Mouse (Mus musculus) MEL (cell line): ENCODE measurements around the gene Spg11.

Experiments
- CHD1 ChIP-seq: IDR thresholded peaks from 2 replicates; pipeline ENCODE4 v1.6.1; 2012; ENCODE audit warnings: low read depth, mild to moderate bottlenecking, inconsistent platforms, low read length, improper control_type of control experiment
- CHD2 ChIP-seq: IDR thresholded peaks from 2 replicates; pipeline ENCODE4 v1.6.1; 2011; ENCODE audit warnings: low read length, improper control_type of control experiment
- CTCF ChIP-seq, 3 experiments: IDR thresholded peaks in 2 of 3; conservative IDR thresholded peaks in 1 of 3; 2 replicates each; pipeline ENCODE4 v1.5.1; 2011 to 2012; ENCODE audit warnings: low read length in 3 of 3, low read depth in 2 of 3, mild to moderate bottlenecking in 2 of 3, improper control_type of control experiment in 1 of 3, inconsistent platforms in 1 of 3, mixed read lengths in 1 of 3, moderate library complexity in 1 of 3; ENCODE audit not compliant: control insufficient read depth in 1 of 3, insufficient read depth in 1 of 3, poor library complexity in 1 of 3, severe bottlenecking in 1 of 3
- ETS1 ChIP-seq: IDR thresholded peaks from 2 replicates; pipeline ENCODE4 v1.6.1; 2012; ENCODE audit warnings: low read depth, mild to moderate bottlenecking, inconsistent platforms, low read length, improper control_type of control experiment, moderate library complexity
- GATA1 ChIP-seq: IDR thresholded peaks from 2 replicates; pipeline ENCODE4 v1.6.1; 2011; ENCODE audit warnings: low read depth, low read length, improper control_type of control experiment
- HCFC1 ChIP-seq: IDR thresholded peaks from 2 replicates; pipeline ENCODE4 v1.6.1; 2012; ENCODE audit warnings: low read depth, mild to moderate bottlenecking, inconsistent platforms, low read length, improper control_type of control experiment, moderate library complexity
- JUND ChIP-seq: IDR thresholded peaks from 2 replicates; pipeline ENCODE4 v1.6.1; 2011; ENCODE audit warnings: low read depth, mild to moderate bottlenecking, improper control_type of control experiment, low read length
- MAFK ChIP-seq: IDR thresholded peaks from 2 replicates; pipeline ENCODE4 v1.6.1; 2011; ENCODE audit warnings: low read depth, mild to moderate bottlenecking, low read length, improper control_type of control experiment, borderline replicate concordance
- MEF2A ChIP-seq: IDR thresholded peaks from 2 replicates; pipeline ENCODE4 v1.6.1; 2014; ENCODE audit warnings: low read depth, mild to moderate bottlenecking, inconsistent platforms, low read length, improper control_type of control experiment; ENCODE audit not compliant: poor library complexity, insufficient replicate concordance, severe bottlenecking; ENCODE audit errors: extremely low read depth
- MXI1 ChIP-seq: IDR thresholded peaks from 2 replicates; pipeline ENCODE4 v1.6.1; 2011; ENCODE audit warnings: mild to moderate bottlenecking, low read depth, low read length, improper control_type of control experiment
- POLR2A ChIP-seq, 2 experiments: IDR thresholded peaks; 2 replicates each; pipeline ENCODE4 v1.6.1; 2011 to 2012; ENCODE audit warnings: low read length in 2 of 2, mild to moderate bottlenecking in 2 of 2, control low read depth in 1 of 2, improper control_type of control experiment in 1 of 2, low read depth in 1 of 2, moderate library complexity in 1 of 2; ENCODE audit not compliant: control insufficient read depth in 1 of 2, insufficient read depth in 1 of 2, poor library complexity in 1 of 2
- POLR2AphosphoS2 ChIP-seq: IDR thresholded peaks from 2 replicates; pipeline ENCODE4 v1.6.1; 2011; ENCODE audit warnings: low read length, improper control_type of control experiment
- TBP ChIP-seq: IDR thresholded peaks from 2 replicates; pipeline ENCODE4 v1.8.0; 2011; ENCODE audit warnings: low read depth, low read length, improper control_type of control experiment

DNA sequence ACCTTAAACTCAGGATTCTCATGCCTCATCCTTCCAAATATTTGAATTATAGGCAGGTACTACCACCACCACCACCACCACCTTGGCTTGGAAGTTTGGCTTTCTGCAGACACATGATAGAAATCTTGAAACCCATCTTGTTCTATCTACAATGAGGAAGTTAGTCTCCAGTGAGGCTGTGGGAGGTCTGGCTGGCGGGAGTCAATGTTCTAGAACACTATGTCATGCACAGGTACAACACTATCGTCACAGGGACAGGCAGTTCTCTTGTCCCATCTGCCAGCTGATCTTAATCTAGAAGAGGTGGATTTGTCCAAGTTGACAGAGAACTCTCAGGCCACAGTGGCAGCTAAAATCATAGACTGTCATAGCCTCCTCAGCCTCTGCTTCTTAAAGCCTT is 14.4 kb upstream of the Spg11 start:
- TF ChIP-seq CHD1 = no peak
- TF ChIP-seq POLR2A (IDR thresholded peaks at IDR 0.05; ENCODE audit: control insufficient read depth in 1 of 2, insufficient read depth in 1 of 2, low read depth in 1 of 2, low read length in 2 of 2, poor library complexity in 1 of 2) = no peak
- no peak for TF ChIP-seq HCFC1
- TF ChIP-seq MAFK = no peak
- no peak for TF ChIP-seq MEF2A
- no peak; the same call in 1 of the 2 replicates for TF ChIP-seq CHD2
- TF ChIP-seq CTCF (IDR thresholded peaks at IDR 0.05 in 2 of 3, conservative IDR thresholded peaks at IDR 0.05 in 1 of 3; ENCODE audit: control insufficient read depth in 1 of 3, insufficient read depth in 1 of 3, low read depth in 2 of 3, low read length in 3 of 3, poor library complexity in 1 of 3, severe bottlenecking in 1 of 3) = no peak
- no peak for TF ChIP-seq POLR2AphosphoS2
- TF ChIP-seq ETS1 = peak; percentile 44; the same call in 1 of the 2 replicates
- no peak for TF ChIP-seq MXI1
- TF ChIP-seq GATA1 = no peak
- no peak for TF ChIP-seq TBP
- no peak for TF ChIP-seq JUND
